Mouse (Mus musculus) thymus, adult 2 months (tissue): ENCODE measurements around the gene Tedc1.

Experiments
- CTCF ChIP-seq: fragments of 200-500 bp; IDR thresholded peaks from 2 replicates; pipeline ENCODE4 v1.5.1; 2012; ENCODE audit warnings: mild to moderate bottlenecking, control low read depth, low read length, moderate library complexity, borderline replicate concordance; ENCODE audit not compliant: control insufficient read depth, poor library complexity, insufficient read depth; ENCODE audit errors: extremely low read depth
- POLR2A ChIP-seq: fragments of 200-500 bp; IDR thresholded peaks from 2 replicates; pipeline ENCODE4 v1.6.1; 2012; ENCODE audit warnings: mild to moderate bottlenecking, low read length, control low read depth, moderate library complexity; ENCODE audit not compliant: control insufficient read depth, poor library complexity, insufficient read depth; ENCODE audit errors: extremely low read depth

GRCm38 (mm10) chr12:113133260-113133659, 23.0 kb upstream of the Tedc1 start:
- TF ChIP-seq POLR2A (no peak), CTCF (no peak)
